Mouse (Mus musculus) NIH3T3 (cell line): ENCODE measurements around the gene Dact3.
A peak's percentile ranks its signal among the peaks of the same experiment; 100 is the strongest.

Experiments
- DNase-seq: peaks from one replicate; pipeline ENCODE4 v3.0.0-alpha.2; 2012; ENCODE audit warnings: low read depth

Dact3 gene

DNA sequence AGATGAGACGGTGACA lies at the start of gene Dact3:
Gene Dact3, plus strand, starts transcription at position 8 of the 16 bp plus-strand sequence.
- no peak for DNase-seq

DNA sequence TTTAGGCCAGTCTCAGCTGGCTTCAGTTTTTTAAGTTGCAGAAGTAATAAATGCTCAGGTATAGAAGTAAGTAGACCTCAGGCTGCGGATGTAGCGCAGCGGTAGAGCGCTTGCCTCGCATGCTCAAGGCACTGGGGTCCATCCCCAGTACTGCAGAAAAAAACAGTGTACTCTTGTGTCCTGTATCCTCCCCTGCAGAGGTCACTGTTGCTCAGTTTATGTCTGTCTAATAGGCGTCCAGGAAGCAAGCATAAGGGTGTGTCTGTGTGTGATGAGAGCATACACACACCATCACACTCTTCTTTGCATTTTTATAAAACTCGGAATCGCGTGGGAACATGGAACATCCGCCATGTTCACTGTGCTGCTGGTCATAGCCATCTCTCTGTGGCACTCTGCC lies 49.3 kb upstream of the Dact3 start:
- DNase-seq, result peak; percentile 42

DNA sequence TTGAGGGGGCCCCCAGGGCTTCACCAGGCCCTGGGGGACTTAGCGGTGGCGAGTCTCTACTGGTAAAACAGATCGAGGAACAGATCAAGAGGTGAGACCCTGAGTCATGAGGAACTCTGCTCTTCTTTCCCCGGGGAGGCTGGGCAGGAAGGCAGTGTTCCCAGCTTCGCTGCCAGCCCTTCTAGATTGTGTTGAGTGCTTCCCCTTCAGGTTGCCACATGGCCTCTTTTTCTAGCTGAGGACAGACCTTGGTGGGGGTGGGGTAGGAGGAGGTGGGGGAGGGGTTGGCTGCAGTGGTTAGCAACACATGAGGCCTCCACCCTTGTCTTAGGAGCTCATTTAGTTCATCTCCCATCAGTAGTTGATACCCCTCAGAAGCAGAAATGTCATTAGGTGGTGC lies 48.5 kb upstream of the Dact3 start:
- DNase-seq, result no peak

DNA sequence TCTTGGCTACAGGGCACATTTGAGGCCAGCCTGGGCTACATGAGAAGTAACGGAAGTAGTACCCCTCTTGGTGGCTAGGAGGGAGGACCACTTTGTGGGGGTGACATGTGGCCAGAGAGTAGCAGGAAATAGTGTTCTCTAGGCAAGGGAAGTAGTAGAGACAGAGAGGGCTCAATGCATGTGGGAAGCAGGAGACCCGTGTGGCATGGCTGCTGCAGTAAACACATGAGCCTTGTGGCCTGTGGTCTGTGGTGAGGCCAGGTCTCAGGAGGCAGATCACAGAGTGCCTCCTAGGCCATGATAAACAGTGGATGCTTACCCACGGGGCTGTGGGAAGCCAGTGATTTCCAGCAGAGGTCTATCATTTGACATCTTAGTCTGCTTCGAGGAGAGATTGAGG lies 47.8 kb upstream of the Dact3 start:
- DNase-seq, result no peak

DNA sequence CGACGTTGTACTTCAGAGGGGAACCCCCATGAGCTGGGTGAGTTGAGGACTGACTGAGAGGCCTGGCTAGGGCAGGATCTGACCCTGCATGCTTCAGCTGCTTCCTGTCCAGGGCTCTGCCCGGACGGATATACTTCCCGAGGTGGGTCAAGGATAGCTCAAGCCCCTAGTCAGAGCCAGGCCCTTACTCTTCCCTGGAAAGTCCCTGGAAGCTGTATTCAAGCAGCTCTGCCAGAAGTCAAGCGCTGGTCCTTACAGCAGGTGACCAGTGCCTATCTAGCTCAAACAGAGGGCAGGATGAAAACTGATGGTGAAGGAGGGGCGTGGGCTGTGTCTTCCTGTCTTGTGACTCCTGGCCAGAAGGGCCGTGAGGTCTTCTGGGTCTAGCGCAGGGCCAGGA lies 44.7 kb upstream of the Dact3 start:
- DNase-seq, result no peak

DNA sequence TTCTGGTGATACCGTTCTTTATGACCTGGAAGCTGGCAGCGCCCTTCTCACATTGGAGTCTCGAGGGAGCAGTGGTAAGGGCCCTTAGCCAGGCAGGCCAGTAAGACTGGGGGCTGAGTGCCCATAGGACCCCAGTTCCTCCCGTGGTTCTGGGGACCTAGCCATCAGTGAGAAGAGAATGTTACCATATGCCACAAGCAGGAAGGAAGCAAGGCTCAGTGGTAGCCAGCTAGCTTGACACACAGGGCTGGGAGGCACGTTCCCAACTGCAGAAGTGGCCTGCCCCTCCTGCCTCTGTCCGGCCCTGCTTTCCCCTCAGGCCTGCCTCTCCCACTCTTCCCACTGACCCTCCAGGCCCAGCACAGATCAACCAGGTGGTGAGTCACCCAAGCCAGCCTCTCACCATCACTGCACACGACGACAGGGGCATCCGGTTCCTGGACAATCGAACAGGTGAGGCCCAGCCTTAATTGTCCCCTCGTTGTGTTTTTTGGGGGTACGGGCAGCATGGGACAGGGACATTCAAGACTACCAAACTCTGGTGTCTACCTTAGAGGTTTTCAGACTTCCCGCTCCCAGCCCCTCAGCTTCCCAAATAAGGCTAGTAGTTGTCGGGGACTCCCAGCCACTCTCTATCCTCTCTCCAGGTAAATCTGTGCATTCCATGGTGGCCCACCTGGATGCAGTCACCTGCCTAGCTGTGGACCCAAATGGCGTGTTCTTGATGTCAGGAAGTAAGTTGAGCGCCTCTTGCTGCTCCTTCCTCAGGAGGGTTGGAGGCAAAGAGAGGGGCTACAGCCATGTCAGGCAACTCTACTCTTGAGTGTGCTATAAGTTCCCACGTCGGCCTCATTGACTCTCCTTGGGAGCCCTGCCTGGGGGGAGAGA lies 37.0 kb upstream of the Dact3 start:
- DNase-seq, result no peak

DNA sequence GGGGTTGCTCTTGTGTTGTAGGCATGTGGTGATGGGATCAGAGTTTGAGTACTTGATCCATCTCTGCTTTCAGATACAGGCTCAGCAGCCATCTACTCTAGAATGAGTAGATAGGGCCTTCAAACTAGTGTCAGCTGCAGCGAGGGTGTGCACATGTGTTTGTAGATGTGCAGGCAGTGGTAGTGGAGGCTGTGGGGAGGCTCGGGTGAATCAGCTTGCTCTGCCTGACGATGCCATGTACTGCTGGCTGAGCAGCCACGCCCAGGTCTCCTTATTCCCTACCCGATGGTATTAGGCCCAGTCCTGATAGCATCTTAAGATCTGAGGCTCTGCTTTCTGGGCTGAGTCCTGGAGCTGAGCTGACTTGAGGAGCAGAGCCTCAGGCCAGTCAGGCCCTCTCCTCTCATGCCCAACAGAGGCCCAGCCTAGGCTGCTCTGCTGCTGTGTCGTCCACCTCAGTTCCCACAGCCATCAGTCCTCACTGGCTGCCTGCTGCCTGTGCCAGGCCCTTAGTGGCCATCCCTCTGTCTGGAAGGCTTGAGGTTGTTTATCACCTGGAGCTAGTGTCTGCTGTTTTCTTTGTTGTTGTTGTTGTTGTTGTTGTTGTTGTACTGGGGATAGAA lies 36.2 kb upstream of the Dact3 start:
- no peak for DNase-seq

DNA sequence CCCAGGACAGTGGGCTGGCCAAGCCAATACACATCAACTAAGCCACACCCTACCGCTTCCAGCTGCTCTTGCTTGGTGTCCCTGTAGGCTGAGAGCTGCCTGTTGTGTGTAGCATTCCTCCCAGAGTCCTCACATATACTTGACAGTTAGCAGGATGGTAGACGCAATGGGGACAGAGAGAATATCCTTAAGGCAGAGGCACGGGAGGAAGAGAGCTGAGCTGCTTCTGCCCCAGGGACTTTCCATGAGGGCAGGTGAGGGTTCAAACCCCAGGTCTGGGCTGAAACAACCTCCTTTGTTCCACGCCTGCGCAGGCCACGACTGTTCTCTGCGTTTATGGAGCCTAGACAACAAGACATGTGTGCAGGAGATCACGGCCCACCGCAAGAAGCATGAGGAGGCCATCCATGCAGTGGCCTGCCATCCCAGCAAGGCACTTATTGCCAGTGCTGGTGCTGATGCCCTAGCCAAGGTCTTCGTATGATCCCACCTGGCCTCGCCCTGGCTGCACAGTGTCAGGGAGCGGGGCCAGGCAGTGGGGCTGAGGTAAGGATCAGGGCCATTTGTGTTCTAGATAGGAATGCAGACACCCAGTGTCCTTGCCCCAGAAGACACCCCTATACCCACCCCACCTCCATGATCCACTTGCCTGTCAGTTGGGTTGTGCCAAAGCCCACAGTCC lies 35.5 kb upstream of the Dact3 start:
- no peak for DNase-seq

DNA sequence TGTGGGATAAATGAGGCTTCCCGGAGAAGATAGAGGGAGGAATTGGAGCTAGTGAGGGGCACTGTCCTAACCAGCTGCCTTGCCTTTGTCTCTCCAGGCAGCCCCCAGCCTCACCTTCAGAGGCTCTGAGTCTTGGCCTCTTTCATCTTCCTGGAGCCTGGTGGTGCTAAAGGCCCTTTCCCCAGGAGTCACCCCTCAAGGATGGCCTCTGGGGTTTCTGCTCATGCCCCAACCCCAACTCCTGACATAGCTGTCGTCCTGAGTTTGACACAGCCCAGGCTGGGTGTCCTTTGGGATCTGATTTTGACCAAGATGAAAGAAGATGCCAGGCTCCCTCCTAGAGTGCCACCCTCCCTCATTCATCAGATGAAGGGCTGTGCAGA lies 35.0 kb upstream of the Dact3 start:
- DNase-seq, result no peak

DNA sequence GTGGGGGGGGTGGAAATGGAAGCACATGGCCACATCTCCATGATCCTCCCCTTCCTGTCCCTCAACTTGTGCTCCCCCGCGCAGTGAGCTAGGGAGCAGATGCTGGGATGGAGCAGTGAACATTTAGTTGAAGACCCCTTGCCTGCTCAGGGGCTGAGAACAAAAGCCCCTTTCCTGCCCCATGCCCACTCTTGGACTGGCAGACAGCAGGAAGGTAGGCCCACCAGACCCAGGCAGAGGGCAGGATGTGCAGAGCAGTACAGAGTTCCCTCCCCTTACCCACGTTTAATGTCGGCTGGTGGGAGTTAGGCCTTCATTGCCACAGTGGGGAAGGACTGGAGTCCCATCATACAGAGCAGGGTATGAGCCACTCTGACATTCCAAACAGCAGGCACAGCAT lies 34.0 kb upstream of the Dact3 start:
- DNase-seq, result no peak

DNA sequence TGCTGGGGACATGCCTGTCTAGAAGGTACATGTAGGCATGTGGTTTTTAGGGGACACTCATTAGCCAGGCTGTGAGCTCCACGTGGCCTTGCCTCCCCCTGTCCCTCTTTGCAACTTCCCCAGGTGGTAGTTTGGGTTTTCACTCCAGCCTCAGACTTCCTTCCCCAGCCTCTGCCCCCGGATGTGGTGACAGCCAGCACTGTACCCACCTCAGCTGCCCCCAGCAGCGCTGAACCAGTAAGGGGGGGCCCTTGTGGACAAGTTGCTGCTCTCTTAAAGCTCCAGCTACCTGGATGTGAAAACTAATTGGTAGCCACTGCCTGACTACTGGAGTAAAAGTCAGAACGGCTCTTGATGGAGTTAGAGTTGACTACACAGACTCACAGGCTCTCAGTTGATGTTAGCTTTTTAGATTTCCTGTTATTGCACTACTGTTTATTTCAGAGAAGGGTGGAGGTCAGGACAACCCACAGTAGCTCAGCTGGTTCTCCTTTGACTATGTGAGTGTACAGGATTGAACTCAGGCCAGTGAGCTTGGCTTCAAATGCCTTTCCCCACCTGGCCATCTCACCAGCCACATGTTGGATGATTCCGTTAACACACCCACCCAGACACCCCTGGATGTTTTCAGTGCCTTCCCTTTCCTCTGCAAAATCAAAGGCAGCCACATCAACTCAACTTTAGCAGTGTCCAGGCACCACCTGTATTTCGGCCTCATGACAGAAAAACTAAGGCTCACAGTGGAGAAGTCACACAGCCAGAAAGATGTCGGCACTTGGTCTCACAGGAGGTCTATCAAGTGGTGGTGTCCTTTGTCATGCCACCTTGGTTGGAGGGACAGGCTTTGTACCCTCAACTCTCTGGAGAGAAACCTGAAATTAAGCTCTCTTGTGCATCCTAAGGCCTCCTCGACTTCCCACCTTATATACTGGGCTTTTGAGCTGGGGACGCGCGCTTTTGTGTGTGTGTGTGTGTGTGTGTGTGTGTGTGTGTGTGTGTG lies 33.3 kb upstream of the Dact3 start:
- no peak for DNase-seq

DNA sequence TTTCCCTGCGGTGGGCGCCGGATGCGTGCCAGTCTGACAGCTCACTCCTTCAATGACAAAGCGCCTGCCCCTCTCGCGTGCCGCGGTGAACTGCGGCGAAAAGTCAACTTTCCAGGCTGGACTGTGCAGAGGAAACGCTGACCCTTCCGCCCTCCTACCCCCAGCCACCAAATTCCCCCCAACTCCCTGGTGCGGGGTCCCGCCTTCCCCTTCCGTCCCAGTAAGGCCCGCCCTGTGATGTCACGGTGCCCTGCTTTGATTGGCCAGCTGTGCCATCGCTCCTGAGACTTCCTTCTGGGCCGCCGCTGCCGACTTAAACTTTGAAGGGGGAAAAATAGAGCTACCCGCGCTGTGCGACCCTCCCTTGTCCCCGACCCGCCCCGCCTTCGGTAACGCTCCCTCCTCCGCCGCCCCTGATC lies 32.5 kb upstream of the Dact3 start, which contains the start of gene Prkd2:
Gene Prkd2, plus strand, starts transcription at position 258 of the 419 bp plus-strand sequence.
- DNase-seq, result peak; percentile 87

DNA sequence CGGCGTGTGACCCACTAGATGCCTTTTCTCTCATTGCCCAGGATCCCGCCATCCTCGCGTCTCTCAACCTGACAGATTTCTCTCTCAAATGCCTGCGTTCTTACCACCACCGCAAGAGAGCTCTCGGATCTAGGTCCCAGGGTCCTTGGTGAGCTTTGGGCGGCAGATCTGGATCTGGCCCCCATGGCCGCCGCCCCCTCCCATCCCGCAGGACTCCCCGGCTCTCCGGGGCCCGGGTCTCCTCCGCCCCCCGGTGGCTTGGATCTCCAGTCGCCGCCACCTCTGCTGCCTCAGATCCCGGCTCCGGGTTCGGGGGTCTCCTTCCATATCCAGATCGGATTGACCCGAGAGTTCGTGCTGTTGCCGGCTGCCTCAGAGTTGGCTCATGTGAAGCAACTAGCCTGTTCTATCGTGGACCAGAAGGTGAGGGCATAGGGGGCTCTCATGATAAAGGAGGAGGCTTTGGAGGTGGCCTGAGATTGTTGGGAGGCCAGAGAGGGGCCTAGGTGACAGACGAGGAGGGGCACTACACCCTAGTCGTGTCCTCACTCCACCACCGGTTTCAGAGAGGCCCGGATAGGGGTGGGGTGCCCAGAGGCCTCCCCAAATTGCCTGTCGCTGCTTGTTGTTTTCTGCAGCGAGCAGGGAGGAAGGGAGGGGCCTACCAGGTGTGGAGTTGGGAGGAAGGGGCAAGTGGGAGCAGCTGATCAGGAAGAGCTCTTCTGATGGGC lies 31.5 kb upstream of the Dact3 start:
- peak; percentile 37 for DNase-seq

DNA sequence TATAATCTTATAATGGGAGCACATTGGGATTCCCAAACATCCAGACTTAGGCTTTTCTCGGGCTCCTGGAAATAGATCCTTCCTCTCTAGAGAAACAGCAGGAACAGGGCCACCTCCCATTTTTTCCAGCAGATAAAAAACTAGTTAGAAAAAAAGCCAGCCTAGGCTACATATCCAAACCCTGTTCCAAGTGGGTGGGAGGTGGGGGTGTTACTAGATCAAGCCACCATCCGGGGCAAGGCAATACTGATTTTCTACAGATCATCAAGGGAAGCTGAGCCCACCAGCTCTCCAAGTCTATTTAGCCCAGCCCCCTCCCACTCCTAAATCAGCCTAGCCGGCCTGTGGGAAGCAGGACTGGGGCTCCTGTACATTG lies 30.4 kb upstream of the Dact3 start:
- DNase-seq, result no peak

DNA sequence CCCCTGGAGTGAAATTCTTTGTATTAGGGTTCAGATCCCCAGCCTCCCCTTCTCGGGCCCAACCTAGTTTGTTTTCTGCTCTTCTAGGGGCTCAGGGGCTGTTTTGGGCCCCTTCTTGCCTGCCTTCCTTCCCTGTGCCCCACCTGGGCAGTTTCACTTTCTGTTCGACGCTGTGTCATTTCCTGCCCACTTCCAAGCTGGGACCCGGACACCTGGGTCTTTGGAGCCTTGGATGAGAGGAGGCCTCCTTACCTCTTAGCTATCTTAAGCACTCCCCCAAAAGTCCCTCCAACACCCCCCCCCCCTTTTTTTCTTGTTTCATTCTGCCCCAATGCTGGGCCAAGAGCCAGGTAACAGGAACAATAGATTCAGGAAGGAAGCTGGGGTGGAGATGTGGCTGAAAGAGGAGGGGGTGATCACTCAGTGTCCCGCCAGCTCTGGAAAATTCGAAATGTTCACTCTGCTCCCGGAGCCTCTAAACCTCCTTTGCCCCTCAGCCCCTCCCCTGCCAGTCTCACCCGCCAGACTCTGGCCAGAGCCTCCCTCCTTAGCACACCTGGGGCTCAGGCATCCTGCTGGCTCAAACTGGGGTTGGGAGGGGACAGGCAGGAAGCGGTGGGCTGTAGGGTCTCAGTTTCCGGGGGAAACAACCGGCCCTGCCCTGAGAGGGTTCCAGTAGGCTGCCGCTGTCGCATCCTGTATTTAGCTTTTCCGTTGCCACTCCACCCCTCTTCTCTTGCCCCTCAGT lies 29.9 kb upstream of the Dact3 start:
- no peak for DNase-seq

DNA sequence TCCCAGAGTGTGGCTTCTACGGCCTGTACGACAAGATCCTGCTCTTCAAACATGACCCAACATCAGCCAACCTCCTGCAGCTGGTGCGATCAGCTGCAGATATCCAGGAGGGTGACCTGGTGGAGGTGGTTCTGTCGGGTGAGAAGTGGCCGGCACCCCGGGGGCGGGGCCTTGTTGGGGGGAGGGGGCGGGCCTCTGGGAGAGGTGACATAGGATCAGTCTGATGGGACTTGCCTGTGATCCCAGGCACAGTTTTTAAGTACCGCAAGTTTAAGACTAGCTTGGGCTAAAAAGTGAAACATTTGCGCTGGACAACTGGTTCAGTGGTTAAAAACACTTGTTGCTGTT lies 29.3 kb upstream of the Dact3 start:
- DNase-seq, result no peak

DNA sequence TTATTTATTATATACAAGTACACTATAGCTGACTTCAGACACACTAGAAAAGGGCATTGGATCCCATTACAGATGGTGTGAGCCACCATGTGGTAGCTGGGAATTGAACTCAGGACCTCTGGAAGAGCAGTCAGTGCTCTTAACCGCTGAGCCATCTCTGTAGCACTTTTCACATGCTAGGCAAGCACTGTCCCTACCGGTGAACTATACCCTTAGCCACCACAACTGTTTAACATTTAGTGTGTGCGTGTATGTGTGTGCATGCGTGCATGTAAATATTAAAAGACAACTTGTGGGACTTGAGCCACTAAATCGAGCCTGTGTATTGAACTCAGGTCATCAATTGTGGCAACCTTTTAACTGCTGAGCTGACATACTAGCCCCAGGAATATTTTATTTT lies 28.3 kb upstream of the Dact3 start:
- DNase-seq, result no peak

DNA sequence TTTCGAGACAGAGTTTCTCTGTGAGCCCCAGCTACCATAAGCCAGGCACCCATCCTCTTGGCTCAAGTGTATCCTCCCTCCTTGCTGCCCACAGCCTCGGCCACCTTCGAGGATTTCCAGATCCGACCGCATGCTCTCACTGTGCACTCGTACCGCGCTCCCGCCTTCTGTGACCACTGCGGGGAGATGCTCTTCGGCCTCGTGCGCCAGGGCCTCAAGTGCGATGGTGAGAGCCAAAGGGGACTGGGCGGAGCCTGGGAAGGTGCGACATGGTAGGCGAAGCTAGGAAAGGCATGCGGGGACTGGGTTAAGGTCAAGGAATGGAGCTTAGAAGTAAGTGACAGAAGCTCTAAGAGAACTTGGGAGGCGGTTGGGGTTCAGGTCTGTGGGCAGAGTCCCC lies 27.6 kb upstream of the Dact3 start:
- DNase-seq, result no peak

DNA sequence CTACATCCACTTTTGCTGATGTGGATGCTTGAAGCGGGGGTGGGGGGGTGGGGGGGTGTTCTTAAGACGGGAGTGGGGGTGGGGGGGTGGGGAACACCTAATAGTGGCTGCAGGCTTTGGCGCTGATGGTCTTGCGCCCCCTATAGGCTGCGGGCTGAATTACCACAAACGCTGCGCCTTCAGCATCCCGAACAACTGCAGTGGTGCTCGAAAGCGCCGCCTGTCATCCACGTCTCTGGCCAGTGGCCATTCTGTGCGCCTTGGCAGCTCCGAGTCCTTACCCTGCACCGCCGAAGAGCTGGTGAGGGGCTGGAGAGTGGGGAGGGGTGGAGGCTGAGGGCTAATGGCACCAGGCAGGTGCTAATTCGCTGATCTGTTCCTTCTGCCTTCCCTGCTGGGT lies 26.5 kb upstream of the Dact3 start:
- DNase-seq, result peak; percentile 27

DNA sequence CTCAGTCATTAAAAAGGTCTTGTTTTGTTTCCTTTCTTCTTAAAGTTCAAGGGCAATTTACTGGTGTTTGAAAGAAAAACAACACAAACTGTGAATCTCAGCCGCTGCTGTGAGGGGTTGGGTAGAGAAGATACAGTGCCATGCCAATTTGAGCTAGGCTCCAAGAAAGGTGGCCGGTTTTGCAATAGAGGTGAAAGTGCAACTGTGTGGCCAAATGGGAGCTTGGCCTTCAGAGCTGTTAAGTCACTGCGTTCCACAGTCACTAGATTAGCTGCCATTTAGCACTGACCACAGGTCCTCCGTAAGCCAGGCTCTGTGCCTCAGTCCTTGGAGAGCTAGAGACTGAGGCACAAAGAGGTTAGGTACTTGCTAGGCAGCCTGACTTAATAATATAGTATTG lies 23.5 kb upstream of the Dact3 start:
- no peak for DNase-seq

DNA sequence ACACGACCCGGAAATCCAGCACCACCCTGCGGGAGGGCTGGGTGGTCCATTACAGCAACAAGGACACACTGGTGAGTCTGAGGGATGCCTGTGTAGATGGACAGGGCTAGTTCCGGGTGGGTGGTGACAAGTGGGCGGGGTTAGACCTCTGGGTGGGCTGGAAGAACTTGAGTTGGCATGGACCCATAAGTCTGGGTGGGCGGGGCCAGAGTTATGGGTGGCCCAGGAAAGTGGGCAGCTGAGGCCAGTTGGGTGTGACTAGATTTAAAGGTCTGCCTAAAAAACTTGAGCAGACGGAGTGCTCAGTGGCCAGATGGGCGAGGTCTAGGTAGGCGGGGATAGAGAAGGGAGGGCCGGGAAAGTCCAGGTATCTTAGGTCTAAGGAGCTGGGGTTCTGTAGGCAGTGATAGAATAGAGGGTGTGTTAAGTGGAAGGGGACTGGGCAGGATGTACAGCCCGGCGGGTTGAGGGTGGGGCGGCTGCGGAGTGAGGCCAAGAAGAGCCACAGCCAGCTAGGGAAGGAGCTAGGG lies 21.8 kb upstream of the Dact3 start:
- no peak for DNase-seq
